Comparison of ENCODE assay signal across 22 mouse cellular contexts in the genomic region with DNA sequence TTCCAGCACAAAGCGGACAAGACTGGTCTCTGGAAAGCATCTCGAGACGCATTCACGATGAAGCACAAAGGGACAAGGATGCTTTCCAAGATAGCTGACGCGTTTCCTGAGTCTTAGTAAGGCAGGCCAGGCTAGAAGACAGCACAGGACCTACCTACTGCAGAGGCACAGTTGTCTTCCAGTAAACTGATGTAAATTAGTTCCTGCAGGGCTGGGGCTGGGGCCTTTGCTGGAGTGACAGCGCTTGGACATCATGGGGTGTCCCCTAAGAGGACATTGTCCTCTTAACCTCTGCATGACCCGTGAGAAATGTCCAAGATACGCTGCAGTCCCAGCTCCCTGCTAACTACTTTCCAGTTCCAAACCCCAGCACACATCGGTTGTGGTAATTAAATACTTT.
DNase-seq lines count a peak whose midpoint lies in the region; ATAC-seq and TF ChIP-seq lines count a peak whose summit lies in the region.
"Had no signal": no experiment of that assay in that cellular context is flagged by ENCODE, and none has a peak within 500 bp of the region (broad histone marks: within the 10 kb centered on the region; RNA-seq: fewer than 3 reads in every experiment).

No protein-coding gene starts in this region.

- H3K4me3 ChIP-seq in hindbrain, embryonic 11.5 days (ENCODE audit: low read depth, low read length) = no peak overlapping the region
- H3K4me3 ChIP-seq in hindbrain, embryonic 12.5 days = no peak overlapping the region
- H3K4me3 ChIP-seq in ES-Bruce4 (ENCODE audit: low read depth, low read length) = no peak overlapping the region
- H3K4me3 ChIP-seq: embryonic facial prominence, embryonic 12.5 days; erythroblast, embryonic 14.5 days; forebrain, embryonic 12.5 days; hindbrain, embryonic 13.5 days; midbrain, embryonic 13.5 days had no signal

- TF ChIP-seq CTCF in ES-Bruce4 (IDR thresholded peaks at IDR 0.05; ENCODE audit: low read depth, low read length) = no peak

- H3K4me1 ChIP-seq in hindbrain, embryonic 11.5 days (replicated peaks; ENCODE audit: control insufficient read depth, insufficient read depth, low read length) = no peaks in the 10 kb centered on the region
- H3K4me1 ChIP-seq in hindbrain, embryonic 12.5 days = peaks cover 2% of the 10 kb centered on the region; the same call in 1 of the 2 replicates
- H3K4me1 ChIP-seq in ES-Bruce4 (ENCODE audit: control insufficient read depth, insufficient read depth, low read length) = no peaks in the 10 kb centered on the region
- H3K4me1 ChIP-seq: embryonic facial prominence, embryonic 12.5 days; forebrain, embryonic 12.5 days; midbrain, embryonic 13.5 days had no signal

- no peak for ATAC-seq in hindbrain, embryonic 11.5 days (ENCODE audit: low FRiP score)
- ATAC-seq in hindbrain, embryonic 12.5 days (ENCODE audit: low FRiP score) = no peak
- no peak for ATAC-seq in megakaryocyte-erythroid progenitor cell, adult 5-6 weeks (replicated peaks; ENCODE audit: low FRiP score, low TSS enrichment, poor library complexity, severe bottlenecking)
- ATAC-seq: inflammation-experienced regulatory T-cells, adult 6 months; liver, postnatal 0 days; lung, postnatal 0 days; midbrain, embryonic 13.5 days had no signal

- no peak overlapping the region for H3K4me2 ChIP-seq in hindbrain, embryonic 11.5 days (replicated peaks; ENCODE audit: low read depth, low read length)
- H3K4me2 ChIP-seq in hindbrain, embryonic 12.5 days (replicated peaks) = no peak overlapping the region
- H3K4me2 ChIP-seq: embryonic facial prominence, embryonic 12.5 days; forebrain, embryonic 12.5 days; hindbrain, embryonic 13.5 days; midbrain, embryonic 13.5 days had no signal

- TF ChIP-seq EP300 in ES-Bruce4 (IDR thresholded peaks at IDR 0.05; ENCODE audit: insufficient read depth, low read depth, low read length) = 0 out of 2 replicates have a peak, but pooled peaks have one; percentile 19

- H3K9ac ChIP-seq in hindbrain, embryonic 11.5 days (ENCODE audit: low read depth, low read length) = no peak overlapping the region
- H3K9ac ChIP-seq in hindbrain, embryonic 12.5 days = no peak overlapping the region
- no peak overlapping the region for H3K9ac ChIP-seq in ES-Bruce4 (ENCODE audit: low read depth, poor library complexity, severe bottlenecking)
- H3K9ac ChIP-seq: embryonic facial prominence, embryonic 12.5 days; forebrain, embryonic 12.5 days; hindbrain, embryonic 13.5 days; liver, postnatal 0 days; midbrain, embryonic 13.5 days had no signal

- DNase-seq in hindbrain, embryonic 11.5 days (ENCODE audit: low spot score) = peak; percentile 12
- peak; percentile 14 for DNase-seq in R1 (ENCODE audit: low read depth, low spot score)
- DNase-seq in mesoderm, embryonic 11.5 days (ENCODE audit: low read depth, low spot score) = peak; percentile 14
- no peak for DNase-seq in spleen, adult 12 weeks (ENCODE audit: low spot score)
- DNase-seq: adrenal gland, postnatal 25 days; cerebellum, adult 8-10 months; cerebellum, postnatal 36 days; gastrocnemius, postnatal 25 days; kidney, adult 8-10 months; liver, postnatal 0 days; thymus, postnatal 25 days had no signal

- H3K27me3 ChIP-seq in hindbrain, embryonic 11.5 days (ENCODE audit: control insufficient read depth, insufficient read depth, low read length) = no peaks in the 10 kb centered on the region
- no peaks in the 10 kb centered on the region for H3K27me3 ChIP-seq in hindbrain, embryonic 12.5 days
- H3K27me3 ChIP-seq in ES-Bruce4 (ENCODE audit: control insufficient read depth, insufficient read depth, low read length, poor library complexity, severe bottlenecking) = no peaks in the 10 kb centered on the region
- H3K27me3 ChIP-seq: embryonic facial prominence, embryonic 12.5 days; forebrain, embryonic 12.5 days; hindbrain, embryonic 13.5 days; midbrain, embryonic 13.5 days had no signal

- no peaks in the 10 kb centered on the region for H3K9me3 ChIP-seq in hindbrain, embryonic 11.5 days (ENCODE audit: control insufficient read depth, low read length)
- H3K9me3 ChIP-seq in hindbrain, embryonic 12.5 days (replicated peaks) = no peaks in the 10 kb centered on the region
- H3K9me3 ChIP-seq in ES-Bruce4 (replicated peaks; ENCODE audit: control insufficient read depth, insufficient read depth, low read length, poor library complexity, severe bottlenecking) = no peaks in the 10 kb centered on the region
- H3K9me3 ChIP-seq: embryonic facial prominence, embryonic 12.5 days; forebrain, embryonic 12.5 days; hindbrain, embryonic 13.5 days; midbrain, embryonic 13.5 days had no signal

- TF ChIP-seq POLR2A in ES-Bruce4 (IDR thresholded peaks at IDR 0.05; ENCODE audit: insufficient read depth, low read length) = no peak

- H3K36me3 ChIP-seq in hindbrain, embryonic 11.5 days (ENCODE audit: control insufficient read depth, insufficient read depth, low read length) = 0 out of 2 replicates have a peak, but pooled peaks cover 5% of the 10 kb centered on the region
- peaks cover 52% of the 10 kb centered on the region for H3K36me3 ChIP-seq in hindbrain, embryonic 12.5 days
- H3K36me3 ChIP-seq in ES-Bruce4 (ENCODE audit: control insufficient read depth, insufficient read depth, low read length, poor library complexity, severe bottlenecking) = no peaks in the 10 kb centered on the region

- 17% methylated on average over 10 of the region's 10 CpGs for WGBS in hindbrain, embryonic 11.5 days
- WGBS in hindbrain, embryonic 12.5 days = 25% methylated on average over 10 of the region's 10 CpGs

- H3K27ac ChIP-seq in hindbrain, embryonic 11.5 days (ENCODE audit: low read depth, low read length) = no peak overlapping the region
- no peak overlapping the region for H3K27ac ChIP-seq in hindbrain, embryonic 12.5 days
- no peak overlapping the region for H3K27ac ChIP-seq in ES-Bruce4 (ENCODE audit: insufficient read depth, low read length)
- H3K27ac ChIP-seq: embryonic facial prominence, embryonic 12.5 days; forebrain, embryonic 12.5 days; hindbrain, embryonic 13.5 days; macrophage; midbrain, embryonic 13.5 days had no signal
